ENCODE assay signal across 20 mouse cellular contexts in the genomic region with DNA sequence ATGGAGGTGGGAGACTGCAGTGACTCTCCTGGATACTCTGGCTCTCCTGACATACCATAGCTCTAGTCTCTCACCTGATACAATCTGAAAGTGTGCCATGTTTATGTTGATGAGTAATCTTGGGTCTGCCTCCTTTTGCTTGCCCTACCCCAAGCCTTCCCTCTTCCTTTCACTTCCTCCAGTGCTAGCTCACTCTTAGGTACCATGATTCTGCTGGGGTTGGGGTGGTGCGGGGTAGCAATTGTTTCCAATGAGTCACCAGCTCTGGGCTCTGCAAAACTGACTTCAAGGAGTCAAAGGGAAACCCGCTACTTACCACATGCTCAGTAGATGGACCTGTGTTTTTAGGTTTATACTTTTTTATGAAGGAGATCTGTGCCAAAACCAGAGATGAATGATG.
DNase-seq lines count a peak whose midpoint lies in the region; ATAC-seq and TF ChIP-seq lines count a peak whose summit lies in the region.
"Had no signal": no experiment of that assay in that cellular context is flagged by ENCODE, and none has a peak within 500 bp of the region (broad histone marks: within the 10 kb centered on the region; RNA-seq: fewer than 3 reads in every experiment).

No protein-coding gene starts in this region.

- 83% methylated on average over 2 of the region's 2 CpGs for WGBS in limb, embryonic 12.5 days
- WGBS in limb, embryonic 10.5 days = 89% methylated on average over 2 of the region's 2 CpGs
- WGBS in limb, embryonic 14.5 days = 51% methylated on average over 2 of the region's 2 CpGs

- ATAC-seq in limb, embryonic 12.5 days (ENCODE audit: insufficient number of reproducible peaks, insufficient read depth, low FRiP score, low TSS enrichment, low read depth) = 0 out of 2 replicates have a peak, but pooled peaks have one; percentile 47
- peak; percentile 81 for ATAC-seq in limb, embryonic 14.5 days (ENCODE audit: low FRiP score, low read depth)
- ATAC-seq in granulocyte monocyte progenitor cell, adult 5-6 weeks (replicated peaks; ENCODE audit: poor library complexity, severe bottlenecking) = no peak
- ATAC-seq: forebrain, embryonic 16.5 days; hindbrain, embryonic 16.5 days; intestine, embryonic 16.5 days had no signal

- TF ChIP-seq CTCF in gastrocnemius, adult 2 months (IDR thresholded peaks at IDR 0.05) = no peak
- TF ChIP-seq CTCF in MEL (IDR thresholded peaks at IDR 0.05 in 2 of 3, conservative IDR thresholded peaks at IDR 0.05 in 1 of 3; ENCODE audit: control insufficient read depth in 1 of 3, insufficient read depth in 1 of 3, low read depth in 2 of 3, low read length in 3 of 3, poor library complexity in 1 of 3, severe bottlenecking in 1 of 3) = no peak

- H3K4me2 ChIP-seq in limb, embryonic 12.5 days = no peak overlapping the region
- no peak overlapping the region for H3K4me2 ChIP-seq in limb, embryonic 14.5 days (replicated peaks; ENCODE audit: low read depth, low read length, severe bottlenecking)
- H3K4me2 ChIP-seq: embryonic facial prominence, embryonic 13.5 days; forebrain, embryonic 12.5 days had no signal

- peaks cover 9% of the 10 kb centered on the region for H3K4me1 ChIP-seq in limb, embryonic 12.5 days (replicated peaks)
- peaks cover 4% of the 10 kb centered on the region for H3K4me1 ChIP-seq in limb, embryonic 10.5 days
- H3K4me1 ChIP-seq in MEL (ENCODE audit: control insufficient read depth in 1 of 2, insufficient read depth in 2 of 2, low read length in 2 of 2) = peaks cover 0 to 20% of the 10 kb centered on the region in 2 experiments; a peak in 2 of 4 replicates
- H3K4me1 ChIP-seq in limb, embryonic 14.5 days (ENCODE audit: control insufficient read depth, insufficient read depth, low read length) = peaks cover 7% of the 10 kb centered on the region; the same call in 1 of the 2 replicates
- H3K4me1 ChIP-seq: embryonic facial prominence, embryonic 13.5 days; forebrain, embryonic 12.5 days had no signal

- DNase-seq in gastrocnemius, adult 2 months = no peak
- DNase-seq in gastrocnemius, postnatal 25 days = no peak
- no peak for DNase-seq in limb, embryonic 10.5 days (ENCODE audit: low spot score)
- DNase-seq in MEL (ENCODE audit: low read depth, low spot score) = peak; percentile 76
- peak; percentile 36 for DNase-seq in limb, embryonic 14.5 days (ENCODE audit: low spot score)
- DNase-seq in layer of hippocampus, postnatal 25 days (ENCODE audit: extremely low spot score in 1 of 2, low spot score in 1 of 2) = no peak
- DNase-seq: adrenal gland, adult 2 months; adrenal gland, postnatal 25 days; cerebellum, adult 18-20 months; cerebellum, adult 9-11 months; cerebellum, postnatal 36 days; gastrocnemius, postnatal 14 days had no signal

- intact Hi-C loops in gastrocnemius, adult 2 months (cut with DNase I) = no loop called here

- no peaks in the 10 kb centered on the region for H3K36me3 ChIP-seq in limb, embryonic 12.5 days
- no peaks in the 10 kb centered on the region for H3K36me3 ChIP-seq in limb, embryonic 10.5 days
- peaks cover 0 to 22% of the 10 kb centered on the region in 2 experiments; a peak in 2 of 4 replicates for H3K36me3 ChIP-seq in MEL (ENCODE audit: control insufficient read depth in 1 of 2, insufficient read depth in 2 of 2, low read length in 2 of 2)
- H3K36me3 ChIP-seq in limb, embryonic 14.5 days (ENCODE audit: control insufficient read depth, insufficient read depth, low read length) = no peaks in the 10 kb centered on the region
- H3K36me3 ChIP-seq: embryonic facial prominence, embryonic 13.5 days; forebrain, embryonic 12.5 days; G1E had no signal

- H3K9me3 ChIP-seq in limb, embryonic 12.5 days = peaks cover 7% of the 10 kb centered on the region; the same call in 1 of the 2 replicates
- H3K9me3 ChIP-seq in limb, embryonic 10.5 days (replicated peaks) = no peaks in the 10 kb centered on the region
- H3K9me3 ChIP-seq in MEL (replicated peaks; ENCODE audit: insufficient read depth, low read length) = no peaks in the 10 kb centered on the region
- H3K9me3 ChIP-seq in limb, embryonic 14.5 days (ENCODE audit: control insufficient read depth, low read length) = no peaks in the 10 kb centered on the region
- H3K9me3 ChIP-seq: embryonic facial prominence, embryonic 13.5 days had no signal

- H3K27me3 ChIP-seq in limb, embryonic 12.5 days = no peaks in the 10 kb centered on the region; the same call in 1 of the 2 replicates
- 0 out of 2 replicates have a peak, but pooled peaks cover 3% of the 10 kb centered on the region for H3K27me3 ChIP-seq in limb, embryonic 10.5 days (ENCODE audit: low read depth, poor library complexity, severe bottlenecking)
- H3K27me3 ChIP-seq in MEL (ENCODE audit: control insufficient read depth in 1 of 2, insufficient read depth in 2 of 2, low read length in 2 of 2) = no peaks in the 10 kb centered on the region
- no peaks in the 10 kb centered on the region for H3K27me3 ChIP-seq in limb, embryonic 14.5 days (ENCODE audit: control insufficient read depth, insufficient read depth, low read length)
- H3K27me3 ChIP-seq: embryonic facial prominence, embryonic 13.5 days; forebrain, embryonic 12.5 days had no signal

- H3K9ac ChIP-seq in limb, embryonic 12.5 days (replicated peaks) = no peak overlapping the region
- H3K9ac ChIP-seq in MEL (ENCODE audit: control insufficient read depth, low read depth, low read length, poor library complexity, severe bottlenecking) = no peak overlapping the region
- H3K9ac ChIP-seq in limb, embryonic 14.5 days (ENCODE audit: low read depth, low read length, severe bottlenecking) = no peak overlapping the region
- H3K9ac ChIP-seq: embryonic facial prominence, embryonic 13.5 days; forebrain, embryonic 12.5 days had no signal

- TF ChIP-seq EP300 in MEL (IDR thresholded peaks at IDR 0.05; ENCODE audit: low read depth in 1 of 2, low read length in 2 of 2) = no peak

- H3K4me3 ChIP-seq in gastrocnemius, adult 2 months = no peak overlapping the region
- H3K4me3 ChIP-seq in limb, embryonic 12.5 days (replicated peaks) = no peak overlapping the region
- no peak overlapping the region for H3K4me3 ChIP-seq in limb, embryonic 10.5 days
- peak overlapping the region in 1 of 2 experiments; percentile 28; a peak in 2 of 4 replicates for H3K4me3 ChIP-seq in MEL (ENCODE audit: control insufficient read depth in 1 of 2, insufficient read depth in 1 of 2, low read depth in 2 of 2, low read length in 2 of 2)
- H3K4me3 ChIP-seq in limb, embryonic 14.5 days (replicated peaks; ENCODE audit: low read length) = no peak overlapping the region
- H3K4me3 ChIP-seq: embryonic facial prominence, embryonic 13.5 days; forebrain, embryonic 12.5 days had no signal

- no peak for TF ChIP-seq RAD21 in MEL (IDR thresholded peaks at IDR 0.05; ENCODE audit: low read depth, low read length)

- TF ChIP-seq POLR2A in MEL (IDR thresholded peaks at IDR 0.05; ENCODE audit: control insufficient read depth in 1 of 2, insufficient read depth in 1 of 2, low read depth in 1 of 2, low read length in 2 of 2, poor library complexity in 1 of 2) = no peak
- no peak for TF ChIP-seq POLR2A in limb, embryonic 14.5 days (IDR thresholded peaks at IDR 0.05; ENCODE audit: borderline replicate concordance, extremely low read depth, insufficient read depth, insufficient read length)

- no peaks in the 10 kb centered on the region for H3K79me2 ChIP-seq in MEL (ENCODE audit: control insufficient read depth, insufficient read depth, low read length, poor library complexity)

- peak overlapping the region; percentile 57; the same call in 1 of the 2 replicates for H3K27ac ChIP-seq in gastrocnemius, adult 2 months
- no peak overlapping the region for H3K27ac ChIP-seq in limb, embryonic 12.5 days
- no peak overlapping the region for H3K27ac ChIP-seq in limb, embryonic 10.5 days
- H3K27ac ChIP-seq in MEL (ENCODE audit: control insufficient read depth, low read depth, low read length) = peak overlapping the region; percentile 80
- H3K27ac ChIP-seq in limb, embryonic 14.5 days (replicated peaks; ENCODE audit: low read depth, low read length) = no peak overlapping the region
- H3K27ac ChIP-seq: embryonic facial prominence, embryonic 13.5 days; forebrain, embryonic 12.5 days had no signal

TF ChIP-seq in MEL, 35 proteins besides CTCF, POLR2A, EP300 and RAD21:
- TF ChIP-seq CHD2 (IDR thresholded peaks at IDR 0.05; ENCODE audit: low read length) (no peak), MEF2A (IDR thresholded peaks at IDR 0.05; ENCODE audit: extremely low read depth, insufficient replicate concordance, low read depth, low read length, poor library complexity, severe bottlenecking) (no peak), TAL1 (IDR thresholded peaks at IDR 0.05; ENCODE audit: low read length) (no peak), MXI1 (IDR thresholded peaks at IDR 0.05; ENCODE audit: low read depth, low read length) (peak; percentile 8; the same call in 1 of the 2 replicates), TBP (IDR thresholded peaks at IDR 0.05; ENCODE audit: low read depth, low read length) (peak; percentile 73)

Comparison
In these comparisons a context has a peak if more than half of its experiments do, and no peak if none do; other contexts are left out.
1. DNase-seq: peak in MEL (single experiment) and limb, embryonic 14.5 days (single experiment); none in gastrocnemius, adult 2 months (single experiment), gastrocnemius, postnatal 25 days (single experiment), limb, embryonic 10.5 days (single experiment) and layer of hippocampus, postnatal 25 days (0 of 2).
2. H3K27ac ChIP-seq: peak in gastrocnemius, adult 2 months (single experiment) and MEL (single experiment); none in limb, embryonic 12.5 days (single experiment), limb, embryonic 10.5 days (single experiment) and limb, embryonic 14.5 days (single experiment).